Mouse (Mus musculus) forebrain, postnatal 0 days (tissue): ENCODE measurements at regions not wholly inside any gene's neighbourhood (a gene's known extent, or its start where the extent isn't known, plus 50 kb on each side); places are given as distances from the start of the nearest gene placed in this dataset.
A peak's percentile ranks its signal among the peaks of the same experiment; 100 is the strongest.

Source experiments
- ATAC-seq: fragments of 200-750 bp; cut with Nextera tagmentation; 2 replicates; pipeline ENCODE4 v1.8.0; 2017; ENCODE audit warnings: mild to moderate bottlenecking, moderate library complexity
- DNase-seq: peaks from one replicate; pipeline ENCODE4 v3.0.0-alpha.2; 2015
- H3K27ac ChIP-seq: fragments of 300-500 bp; sonication (generic); 2 replicates; pipeline ENCODE4 v1.5.1; 2014; ENCODE audit warnings: low read depth, mild to moderate bottlenecking, antibody characterized with exemption, low read length, moderate library complexity, mixed read lengths
- H3K27me3 ChIP-seq: fragments of 300-500 bp; sonication (generic); 2 replicates; pipeline ENCODE4 v1.6.1; 2014; ENCODE audit warnings: mild to moderate bottlenecking, low read length, mixed read lengths; ENCODE audit not compliant: insufficient read depth
- H3K36me3 ChIP-seq: fragments of 300-500 bp; sonication (generic); 2 replicates; pipeline ENCODE4 v1.6.1; 2014; ENCODE audit warnings: mild to moderate bottlenecking, moderate library complexity; ENCODE audit not compliant: insufficient read depth
- H3K4me1 ChIP-seq: fragments of 300-500 bp; sonication (generic); 2 replicates; pipeline ENCODE4 v1.6.1; 2014; ENCODE audit warnings: antibody characterized with exemption; ENCODE audit not compliant: insufficient read depth
- H3K4me2 ChIP-seq: fragments of 300-500 bp; sonication (generic); 2 replicates; pipeline ENCODE4 v1.6.1; 2014; ENCODE audit warnings: low read depth, mild to moderate bottlenecking, moderate library complexity
- H3K4me3 ChIP-seq: fragments of 300-500 bp; sonication (generic); 2 replicates; pipeline ENCODE4 v1.5.1; 2014; ENCODE audit warnings: low read depth, low read length, mixed read lengths
- H3K9ac ChIP-seq: fragments of 300-500 bp; sonication (generic); 2 replicates; pipeline ENCODE4 v1.6.1; 2014; ENCODE audit warnings: mild to moderate bottlenecking
- H3K9me3 ChIP-seq: fragments of 300-500 bp; sonication (generic); 2 replicates; pipeline ENCODE4 v1.6.1; 2016; ENCODE audit warnings: low read length
- CTCF ChIP-seq: sonication (generic); IDR thresholded peaks from 2 replicates; pipeline ENCODE4 v1.5.1; 2016; ENCODE audit warnings: antibody characterized with exemption, control low read depth, low read depth
- WGBS: fragments of 180-500 bp; shearing (Covaris S2); extraction: QIAGEN DNeasy Blood & Tissue Kit; methylation state at CpG from one replicate; pipeline ENCODE4 v1.1.7; 2014; 5-methylcytosine and 5-hydroxymethylcytosine counted together

DNA sequence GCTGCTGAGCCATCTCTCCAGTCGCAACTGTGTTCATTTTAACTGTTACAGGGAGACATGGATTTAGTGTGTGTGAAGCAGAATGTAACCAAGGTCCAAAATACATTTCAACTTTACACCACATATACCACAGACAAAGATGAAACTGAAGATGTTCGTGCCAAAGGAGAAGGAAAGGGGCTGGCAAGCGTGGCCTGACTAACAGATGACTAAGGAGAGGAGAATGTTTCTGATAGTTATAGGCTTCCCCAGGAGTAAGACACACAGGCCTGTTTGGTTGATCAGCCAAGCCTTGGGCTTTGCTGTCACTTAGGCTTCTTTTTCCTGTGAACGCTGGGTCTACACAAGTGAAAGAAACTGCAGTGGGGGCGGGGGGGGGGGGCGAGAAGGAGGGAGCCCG is 189.8 kb downstream of the Btg1 start:
- no peak for ATAC-seq
- no peak overlapping the region for H3K9ac ChIP-seq
- no peaks in the 10 kb centered on the region for H3K27me3 ChIP-seq
- no peaks in the 10 kb centered on the region for H3K36me3 ChIP-seq
- no peak for TF ChIP-seq CTCF
- H3K9me3 ChIP-seq = no peaks in the 10 kb centered on the region
- no peak overlapping the region for H3K4me3 ChIP-seq
- 75% methylated on average over 7 of the region's 7 CpGs for WGBS
- H3K4me2 ChIP-seq = no peak overlapping the region
- H3K27ac ChIP-seq = no peak overlapping the region
- no peak for DNase-seq
- no peaks in the 10 kb centered on the region for H3K4me1 ChIP-seq

DNA sequence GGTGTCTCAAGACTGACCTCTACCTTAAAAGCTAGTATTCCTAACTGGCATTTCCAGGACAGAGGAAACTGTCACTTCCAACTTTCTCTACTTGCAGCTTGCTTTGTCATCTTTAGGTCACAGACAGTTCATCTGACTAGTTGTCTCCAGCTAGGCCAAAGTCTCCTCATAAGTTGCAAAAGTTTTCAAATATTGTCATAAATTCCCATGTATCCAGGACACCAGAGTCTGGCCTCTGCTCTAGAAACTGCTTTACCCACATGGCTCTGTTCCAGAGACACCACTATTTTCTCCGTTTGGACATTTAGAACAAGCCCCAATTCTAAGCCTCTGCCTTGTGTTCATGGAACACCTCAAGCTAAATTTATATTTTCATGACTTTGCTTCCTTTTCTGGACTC is 205.0 kb downstream of the Btg1 start:
- no peak overlapping the region for H3K4me2 ChIP-seq
- DNase-seq (no peak), ATAC-seq (no peak)
- H3K9ac ChIP-seq = no peak overlapping the region
- H3K27me3 ChIP-seq = no peaks in the 10 kb centered on the region
- no peak for TF ChIP-seq CTCF
- no peak overlapping the region for H3K27ac ChIP-seq
- WGBS = 77% methylated on average over 1 of the region's 1 CpGs
- H3K9me3 ChIP-seq = no peaks in the 10 kb centered on the region
- no peaks in the 10 kb centered on the region for H3K4me1 ChIP-seq
- no peaks in the 10 kb centered on the region for H3K36me3 ChIP-seq
- no peak overlapping the region for H3K4me3 ChIP-seq

DNA sequence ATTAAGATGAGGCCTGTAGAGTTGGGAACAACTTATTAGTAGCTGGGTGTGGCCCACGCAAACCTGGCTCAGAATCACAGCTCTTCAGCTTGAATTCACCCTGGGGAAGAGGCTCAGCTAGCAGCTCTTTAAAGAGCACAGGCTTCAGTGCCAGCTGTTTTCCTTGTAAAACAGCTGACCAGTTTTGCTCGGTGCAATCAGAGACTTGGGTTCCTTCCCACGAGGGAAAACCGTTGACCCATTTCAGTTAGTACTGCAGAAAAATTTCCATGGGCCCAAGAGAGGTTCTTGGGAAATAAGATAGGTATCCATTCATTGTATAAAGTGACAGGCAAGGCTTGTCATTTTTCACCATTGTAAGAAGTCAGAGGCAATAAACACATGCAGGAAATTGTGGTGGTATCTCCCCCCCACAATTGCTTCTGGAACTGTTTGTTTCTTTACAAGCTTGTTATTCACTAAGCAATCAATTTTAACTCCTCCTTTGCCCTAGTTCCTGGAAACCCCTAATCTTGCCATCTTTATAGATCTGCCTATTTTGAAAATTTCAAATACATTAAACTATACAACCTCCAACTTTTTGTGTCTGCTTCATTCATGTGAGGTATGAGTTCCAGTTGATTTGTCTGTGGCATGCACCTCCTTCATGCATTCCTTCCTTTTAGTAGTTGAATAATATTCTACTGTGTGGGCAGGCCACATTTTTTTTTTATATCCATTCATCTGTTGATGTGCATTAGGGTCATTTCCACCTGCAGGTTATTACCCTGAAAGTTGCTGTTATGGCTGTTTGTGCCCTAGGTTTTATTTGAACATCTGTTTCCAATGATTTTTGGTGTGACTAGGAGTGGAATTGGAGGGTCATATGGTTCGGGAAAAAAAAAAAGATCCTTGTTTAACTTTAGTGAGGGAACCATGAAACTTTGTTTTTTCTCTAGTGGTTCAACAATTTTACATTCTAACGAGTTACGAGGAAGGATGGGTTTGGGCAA is 205.8 kb downstream of the Btg1 start:
- WGBS = 81% methylated on average over 7 of the region's 7 CpGs
- no peak for ATAC-seq

DNA sequence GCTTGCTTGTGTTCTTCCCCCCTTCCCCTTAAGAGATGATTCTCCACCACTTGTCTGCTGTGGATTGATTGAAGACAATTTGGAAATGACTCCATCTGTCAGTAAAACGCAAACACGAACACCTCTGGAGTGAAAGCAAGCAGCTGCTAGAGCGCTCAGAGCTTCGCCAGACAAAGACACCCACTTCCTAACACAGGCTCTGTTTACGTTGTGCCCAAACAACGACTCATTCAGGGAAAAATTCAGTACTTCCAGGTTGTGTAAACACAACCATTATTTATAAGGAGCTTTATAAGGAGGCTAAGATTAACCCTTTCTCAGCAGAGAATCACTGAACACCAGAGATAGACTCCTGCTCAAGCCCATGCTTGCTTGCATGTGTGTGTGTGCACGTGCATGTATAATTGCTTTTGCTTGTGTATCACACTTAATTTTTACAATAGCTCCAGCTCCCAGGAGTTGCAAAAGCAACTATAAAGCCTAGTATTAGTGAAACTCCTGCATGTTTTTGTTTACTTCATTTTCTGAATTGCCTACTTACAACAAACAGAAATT is 209.5 kb downstream of the Btg1 start:
- Histone ChIP-seq H3K27me3 (no peaks in the 10 kb centered on the region), H3K9ac (no peak overlapping the region), H3K36me3 (no peaks in the 10 kb centered on the region), H3K4me3 (no peak overlapping the region), H3K27ac (no peak overlapping the region), H3K4me1 (no peaks in the 10 kb centered on the region), H3K4me2 (no peak overlapping the region), H3K9me3 (no peaks in the 10 kb centered on the region)
- 17% methylated on average over 7 of the region's 7 CpGs for WGBS
- DNase-seq (peak; percentile 32), ATAC-seq (peak; percentile 45)
- no peak for TF ChIP-seq CTCF

More for the DNA sequence above, 205.8 kb downstream of the Btg1 start:
- no peaks in the 10 kb centered on the region for H3K4me1 ChIP-seq
- no peak for DNase-seq
- no peak for TF ChIP-seq CTCF
- H3K4me3 ChIP-seq = no peak overlapping the region
- H3K9me3 ChIP-seq = no peaks in the 10 kb centered on the region
- no peaks in the 10 kb centered on the region for H3K27me3 ChIP-seq
- no peaks in the 10 kb centered on the region for H3K36me3 ChIP-seq
- H3K4me2 ChIP-seq = no peak overlapping the region
- H3K27ac ChIP-seq = no peak overlapping the region
- H3K9ac ChIP-seq = no peak overlapping the region

- ATAC-seq (no peak), DNase-seq (no peak)
- no peak for TF ChIP-seq CTCF
- H3K9ac ChIP-seq = no peak overlapping the region
- WGBS = 87% methylated on average over 5 of the region's 5 CpGs
- H3K36me3 ChIP-seq = no peaks in the 10 kb centered on the region
- no peaks in the 10 kb centered on the region for H3K27me3 ChIP-seq
- H3K4me2 ChIP-seq = no peak overlapping the region
- no peak overlapping the region for H3K27ac ChIP-seq
- H3K4me1 ChIP-seq = no peaks in the 10 kb centered on the region
- no peaks in the 10 kb centered on the region for H3K9me3 ChIP-seq
- H3K4me3 ChIP-seq = no peak overlapping the region
Measured at GRCm38 (mm10) chr10:96827971-96828370, 211.2 kb downstream of the Btg1 start.

- ATAC-seq = 0 out of 2 replicates have a peak, but pooled peaks have one; percentile 20
- H3K27me3 ChIP-seq = no peaks in the 10 kb centered on the region
- 70% methylated on average over 7 of the region's 7 CpGs for WGBS
- no peak overlapping the region for H3K4me3 ChIP-seq
- no peaks in the 10 kb centered on the region for H3K4me1 ChIP-seq
- H3K36me3 ChIP-seq = no peaks in the 10 kb centered on the region
- DNase-seq = peak; percentile 18
- no peak overlapping the region for H3K9ac ChIP-seq
- no peak overlapping the region for H3K27ac ChIP-seq
- no peak overlapping the region for H3K4me2 ChIP-seq
- H3K9me3 ChIP-seq = no peaks in the 10 kb centered on the region
- TF ChIP-seq CTCF = no peak
Measured at GRCm38 (mm10) chr10:96828581-96829246, 211.9 kb downstream of the Btg1 start.

DNA sequence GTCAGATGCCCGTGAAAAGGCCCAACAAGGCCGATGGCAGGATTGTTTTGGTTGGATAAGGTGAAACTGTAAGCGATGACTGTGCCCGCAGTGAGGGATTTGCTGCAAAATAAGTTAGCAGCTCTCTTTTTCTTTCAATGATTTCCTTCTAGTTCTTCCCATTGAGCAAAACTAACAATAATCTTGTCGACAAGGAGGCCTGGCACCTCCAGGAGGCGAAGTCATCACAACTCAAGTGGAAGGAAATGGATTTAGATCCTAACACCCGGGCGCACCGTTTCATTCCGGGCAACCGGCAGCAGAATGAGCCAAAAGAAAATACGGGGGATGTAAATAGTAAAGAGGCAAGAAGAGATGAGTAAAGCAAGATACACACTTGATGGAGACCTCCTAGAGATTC is 214.3 kb downstream of the Btg1 start:
- no peak overlapping the region for H3K4me3 ChIP-seq
- DNase-seq (no peak), ATAC-seq (no peak)
- H3K27ac ChIP-seq = no peak overlapping the region
- no peaks in the 10 kb centered on the region for H3K9me3 ChIP-seq
- H3K27me3 ChIP-seq = no peaks in the 10 kb centered on the region
- H3K9ac ChIP-seq = no peak overlapping the region
- H3K36me3 ChIP-seq = no peaks in the 10 kb centered on the region
- 52% methylated on average over 12 of the region's 12 CpGs for WGBS
- no peak overlapping the region for H3K4me2 ChIP-seq
- no peak for TF ChIP-seq CTCF
- no peaks in the 10 kb centered on the region for H3K4me1 ChIP-seq
